8 mouse cellular contexts compared by ENCODE assay signal in the genomic region with DNA sequence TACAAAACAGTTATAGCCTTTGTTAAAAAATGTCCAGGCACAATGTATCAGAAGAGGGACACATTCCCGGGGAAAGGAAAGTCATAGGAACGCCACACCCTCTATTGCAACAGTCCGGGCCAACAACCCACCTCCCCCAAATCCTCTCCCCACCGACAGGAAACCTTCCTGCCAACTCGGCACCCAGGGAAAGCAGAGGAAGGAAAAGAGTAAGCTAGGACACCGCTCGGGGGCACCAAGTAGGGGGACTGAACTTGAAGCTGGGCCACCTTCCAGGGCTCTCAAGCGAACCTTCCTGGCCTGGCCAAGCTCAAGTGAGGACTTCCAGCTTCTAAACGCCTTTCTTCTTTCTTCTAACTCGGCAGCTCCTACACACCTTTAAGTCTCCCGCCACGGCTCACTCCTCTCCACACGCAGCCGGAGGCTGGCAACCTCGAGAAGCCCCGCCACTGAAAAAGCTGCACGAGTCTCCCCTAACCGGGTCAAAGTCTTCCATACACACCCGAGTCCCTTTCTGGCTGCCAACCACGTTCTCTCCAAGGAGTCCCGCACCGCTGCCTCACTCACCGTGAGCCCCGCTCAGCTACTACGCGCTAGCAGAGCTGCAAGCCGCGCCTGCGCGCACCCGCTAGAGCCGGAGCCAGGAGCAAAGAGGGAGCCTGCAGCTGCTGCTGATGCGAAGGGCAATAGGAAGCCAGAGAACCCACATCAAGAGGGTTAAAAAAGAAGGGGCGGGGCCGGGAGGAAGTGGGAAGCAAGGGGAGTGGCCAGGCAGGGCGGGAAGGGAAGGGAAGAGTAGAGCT. TPM values are rescaled to one million over a fixed set of nuclear protein-coding genes. Genes with fewer than 3 reads are reported as not detected.
DNase-seq lines count a peak whose midpoint lies in the region; ATAC-seq and TF ChIP-seq lines count a peak whose summit lies in the region.

Gene Prrg1, minus strand, starts transcription at position 695 of the 803 bp plus-strand sequence.

- no peaks in the 10 kb centered on the region for H3K27me3 ChIP-seq in lung, postnatal 0 days (replicated peaks; ENCODE audit: insufficient read depth, low read length)

- DNase-seq in ES-E14 (ENCODE audit: low read depth, low spot score), result peak; percentile 56
- peak; percentile 6 to 9 for DNase-seq in cerebellum, adult 18-20 months
- DNase-seq in forelimb bud, embryonic 11.5 days (ENCODE audit: low read depth, low spot score), result peak; percentile 77
- peak; percentile 79 for DNase-seq in heart, postnatal 4 days
- DNase-seq in layer of hippocampus, adult 9-11 months, result peak; percentile 47
- peak; percentile 89 for DNase-seq in lung, postnatal 0 days (ENCODE audit: low spot score)
- DNase-seq in retina, adult 2 months (ENCODE audit: low read depth, low spot score), result peak; percentile 6
- peak; percentile 83 for DNase-seq in thymus, postnatal 25 days

- no peaks in the 10 kb centered on the region for H3K4me1 ChIP-seq in ES-E14 (ENCODE audit: control insufficient read depth in 2 of 2, insufficient read depth in 2 of 2, low read length in 2 of 2, poor library complexity in 1 of 2)
- no peaks in the 10 kb centered on the region for H3K4me1 ChIP-seq in lung, postnatal 0 days (ENCODE audit: insufficient read depth, low read depth, low read length)

- no peak for TF ChIP-seq CTCF in lung, postnatal 0 days (IDR thresholded peaks at IDR 0.05)

- no peak within 1 kb of the TSS for H3K27ac ChIP-seq in ES-E14 (ENCODE audit: insufficient read depth, low read depth, low read length, poor library complexity, severe bottlenecking)
- peak within 1 kb of the TSS; percentile 84 for H3K27ac ChIP-seq in lung, postnatal 0 days (ENCODE audit: low read length)

- H3K4me2 ChIP-seq in lung, postnatal 0 days (replicated peaks; ENCODE audit: low read depth, low read length), result peak within 1 kb of the TSS; percentile 50

- no peaks in the 10 kb centered on the region for H3K36me3 ChIP-seq in ES-E14 (ENCODE audit: control insufficient read depth, insufficient read depth, low read length, poor library complexity, severe bottlenecking)
- no peaks in the 10 kb centered on the region for H3K36me3 ChIP-seq in lung, postnatal 0 days (ENCODE audit: insufficient read depth, low read length)

- peak; percentile 95 for ATAC-seq in lung, postnatal 0 days

- in situ Hi-C loops in ES-E14 (cut with MboI; ENCODE audit: low sequenced_read_pairs in 2 of 2, unreplicated experiment in 2 of 2), result no loop called here

- H3K4me3 ChIP-seq in ES-E14 (ENCODE audit: insufficient read depth in 1 of 2, low read depth in 1 of 2, low read length in 2 of 2, poor library complexity in 1 of 2, severe bottlenecking in 1 of 2), result peak within 1 kb of the TSS; percentile 78
- H3K4me3 ChIP-seq in lung, postnatal 0 days (ENCODE audit: low read depth, low read length), result peak within 1 kb of the TSS; percentile 51

- peak within 1 kb of the TSS; percentile 85 for H3K9ac ChIP-seq in ES-E14 (ENCODE audit: insufficient read depth, low read depth, low read length, poor library complexity, severe bottlenecking)
- 0 out of 2 replicates have a peak within 1 kb of the TSS, but pooled peaks have one; percentile 29 for H3K9ac ChIP-seq in lung, postnatal 0 days (replicated peaks; ENCODE audit: low read depth)

- H3K9me3 ChIP-seq in ES-E14 (ENCODE audit: control insufficient read depth, insufficient read depth, low read depth, low read length), result no peaks in the 10 kb centered on the region
- no peaks in the 10 kb centered on the region for H3K9me3 ChIP-seq in lung, postnatal 0 days (ENCODE audit: low read length)

- no peak for TF ChIP-seq EP300 in lung, postnatal 0 days (IDR thresholded peaks at IDR 0.05)

- 13% methylated on average over 36 of the region's 36 CpGs for WGBS in lung, postnatal 0 days

TF ChIP-seq in ES-E14, 5 proteins besides CTCF, POLR2A, EP300 and RAD21:
- TF ChIP-seq HCFC1 (IDR thresholded peaks at IDR 0.05; ENCODE audit: borderline replicate concordance, insufficient read depth, low read length) (no peak), CHD2 (IDR thresholded peaks at IDR 0.05; ENCODE audit: low read depth, low read length) (no peak), MAFK (IDR thresholded peaks at IDR 0.05; ENCODE audit: insufficient read depth, low read depth, low read length) (no peak), ZC3H11A (IDR thresholded peaks at IDR 0.05; ENCODE audit: borderline replicate concordance, low read depth, low read length) (no peak), ZNF384 (IDR thresholded peaks at IDR 0.05; ENCODE audit: low read depth, low read length) (no peak)
TF ChIP-seq in ES-E14: peak in this region for 0.

RNA-seq across cellular contexts. Expression of gene Prrg1, which starts in this region (rescaled TPM):
- 0.71 and 1.0 TPM in 2 replicates for total RNA-seq in ES-E14 (2012; rRNA removed)
- 1 to 10 TPM; 7.3 to 8.1 TPM for total RNA-seq in heart, postnatal 4 days (2021)
- polyA plus RNA-seq in lung, postnatal 0 days (2015; fragmentation: Nextera tagmentation; extraction: Ambion mirVana), result 7.9 TPM in 2 replicates

Comparison
In these comparisons a context has a peak if more than half of its experiments do, and no peak if none do; other contexts are left out.
1. DNase-seq: peak in every context shown above with its lines; median percentile 89 in lung, postnatal 0 days; 83 in thymus, postnatal 25 days; 79 in heart, postnatal 4 days; 77 in forelimb bud, embryonic 11.5 days; 56 in ES-E14; 47 in layer of hippocampus, adult 9-11 months; 8 in cerebellum, adult 18-20 months; 6 in retina, adult 2 months.